Mouse (Mus musculus) liver, postnatal 0 days (tissue): ENCODE data around the gene Slc45a1.

Experiments
- CTCF ChIP-seq: sonication (generic); IDR thresholded peaks from 2 replicates; pipeline ENCODE4 v1.5.1; 2016; ENCODE audit warnings: antibody characterized with exemption, low read depth
- EP300 ChIP-seq: IDR thresholded peaks from 2 replicates; pipeline ENCODE4 v1.6.1; 2016; ENCODE audit warnings: antibody characterized with exemption, low read depth, mild to moderate bottlenecking

DNA sequence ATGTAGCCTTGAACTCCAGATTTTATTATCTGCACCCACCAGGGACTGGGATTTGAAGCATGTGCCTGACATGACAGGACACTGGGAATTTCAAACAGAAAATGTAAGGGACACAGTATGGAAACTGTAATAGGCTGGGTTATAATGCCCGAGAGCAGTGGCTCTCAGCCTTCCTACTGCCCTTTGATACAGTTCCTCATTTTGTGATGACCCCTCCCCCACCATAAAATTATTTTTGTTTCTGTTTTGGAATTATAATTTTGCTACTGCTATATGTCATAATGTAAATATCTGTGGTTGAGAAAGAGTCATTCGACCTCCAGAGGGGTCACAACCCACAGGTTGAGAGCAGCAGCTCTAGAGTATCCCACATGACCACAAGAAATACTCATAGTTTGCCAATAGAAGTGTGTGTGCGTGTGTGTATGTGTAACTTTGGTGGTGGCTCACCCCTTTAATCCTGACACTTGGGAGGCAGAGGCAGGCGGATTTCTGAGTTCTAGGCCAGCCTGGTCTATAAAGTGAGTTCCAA, 57.6 kb downstream of the Slc45a1 start:
- no peak for TF ChIP-seq CTCF
- no peak for TF ChIP-seq EP300
